Mouse (Mus musculus): ENCODE measurements around the gene Jmjd6. TPM values are rescaled to one million over a fixed set of nuclear protein-coding genes. Genes with fewer than 3 reads are reported as not detected.

The Jmjd6 gene
- polyA plus RNA-seq, 1 experiment, result 23.8 TPM

GRCm38 (mm10) chr11:116846593-116847181 is 3.4 kb upstream of the Jmjd6 start:
- Histone ChIP-seq H3K4me1 (ENCODE audit: control insufficient read depth, insufficient read depth, low read length) (peaks cover 3% of the 10 kb centered on the region; the same call in 1 of the 2 replicates), H3K4me3 (replicated peaks; ENCODE audit: extremely low read depth, low read depth, low read length) (no peak overlapping the region)
- TF ChIP-seq CTCF (IDR thresholded peaks at IDR 0.05; ENCODE audit: insufficient read depth, low read length) (no peak), POLR2A (IDR thresholded peaks at IDR 0.05; ENCODE audit: borderline replicate concordance, extremely low read depth, low read depth, low read length) (no peak)
- DNase-seq, result no peak
- 72% methylated on average over 4 of the region's 4 CpGs for WGBS

GRCm38 (mm10) chr11:116842531-116843260 is 553 bp downstream of the Jmjd6 start:
- Histone ChIP-seq H3K4me1 (ENCODE audit: control insufficient read depth, insufficient read depth, low read length) (peaks cover 6% of the 10 kb centered on the region; the same call in 1 of the 2 replicates), H3K4me3 (replicated peaks; ENCODE audit: extremely low read depth, low read depth, low read length) (peak overlapping the region; percentile 88)
- no peak for DNase-seq
- TF ChIP-seq POLR2A (IDR thresholded peaks at IDR 0.05; ENCODE audit: borderline replicate concordance, extremely low read depth, low read depth, low read length) (peak; percentile 75; the same call in 1 of the 2 replicates), CTCF (IDR thresholded peaks at IDR 0.05; ENCODE audit: insufficient read depth, low read length) (no peak)
- under 1% methylated on average over 73 of the region's 73 CpGs for WGBS

- DNase-seq, result no peak
- Histone ChIP-seq H3K4me3 (replicated peaks; ENCODE audit: extremely low read depth, low read depth, low read length) (no peak overlapping the region), H3K4me1 (ENCODE audit: control insufficient read depth, insufficient read depth, low read length) (peaks cover 6% of the 10 kb centered on the region; the same call in 1 of the 2 replicates)
- TF ChIP-seq CTCF (IDR thresholded peaks at IDR 0.05; ENCODE audit: insufficient read depth, low read length), result no peak
- no peak for TF ChIP-seq POLR2A (IDR thresholded peaks at IDR 0.05; ENCODE audit: borderline replicate concordance, extremely low read depth, low read depth, low read length)
- WGBS, result 75% methylated on average over 4 of the region's 4 CpGs
These were observed 2.5 kb downstream of the Jmjd6 start for GRCm38 (mm10) chr11:116840748-116841147.

- H3K4me1 ChIP-seq (ENCODE audit: control insufficient read depth, insufficient read depth, low read length), result peaks cover 6% of the 10 kb centered on the region; the same call in 1 of the 2 replicates
- DNase-seq, result no peak
- WGBS, result 83% methylated on average over 7 of the region's 7 CpGs
These were observed 3.6 kb downstream of the Jmjd6 start for GRCm38 (mm10) chr11:116839601-116840000.

DNA sequence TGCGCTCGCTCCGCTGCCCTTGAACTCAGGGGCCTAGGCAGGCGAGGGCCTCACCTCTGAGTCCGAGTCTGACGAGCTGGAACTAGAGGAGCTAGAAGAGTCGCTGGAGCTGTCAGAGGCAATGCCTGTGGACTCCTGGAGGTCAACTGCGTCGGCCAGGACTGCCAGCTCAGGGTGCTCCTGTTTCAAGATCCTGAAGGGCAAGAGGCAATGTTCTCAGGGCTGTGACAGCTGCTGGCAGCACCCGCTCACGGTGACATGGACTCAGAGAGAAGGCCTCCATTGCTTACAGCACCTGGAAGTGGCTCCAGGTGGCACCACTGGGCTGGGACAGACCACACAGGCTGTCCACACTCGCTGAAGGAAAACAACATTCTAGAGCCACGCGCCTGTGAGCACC is 4.3 kb downstream of the Jmjd6 start:
- DNase-seq, result no peak
- no peak overlapping the region for H3K4me3 ChIP-seq (replicated peaks; ENCODE audit: extremely low read depth, low read depth, low read length)

More at GRCm38 (mm10) chr11:116839601-116840000, 3.6 kb downstream of the Jmjd6 start:
- no peak for TF ChIP-seq CTCF (IDR thresholded peaks at IDR 0.05; ENCODE audit: insufficient read depth, low read length)
- TF ChIP-seq POLR2A (IDR thresholded peaks at IDR 0.05; ENCODE audit: borderline replicate concordance, extremely low read depth, low read depth, low read length), result no peak
- H3K4me3 ChIP-seq (replicated peaks; ENCODE audit: extremely low read depth, low read depth, low read length), result no peak overlapping the region

DNA sequence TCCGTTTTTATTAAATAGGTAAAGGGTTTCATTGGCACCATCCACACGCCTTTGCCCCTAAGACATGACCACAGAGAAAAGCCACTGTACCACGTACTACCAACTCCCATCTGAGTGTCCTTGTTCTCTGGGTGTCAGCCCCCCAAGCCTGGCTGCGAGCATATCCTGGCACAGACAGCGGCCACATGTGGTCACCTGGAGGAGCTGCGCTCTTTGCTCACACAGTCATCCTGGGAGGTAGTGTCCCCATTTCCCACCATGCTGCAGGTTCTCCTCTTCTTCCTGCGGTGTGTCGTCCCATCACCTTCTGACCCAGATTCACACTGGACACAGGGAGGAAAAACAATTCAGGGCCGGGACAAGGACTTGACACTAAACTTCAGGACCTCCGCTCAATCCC is 5.8 kb downstream of the Jmjd6 start:
- Histone ChIP-seq H3K4me1 (ENCODE audit: control insufficient read depth, insufficient read depth, low read length) (peaks cover 4% of the 10 kb centered on the region; the same call in 1 of the 2 replicates), H3K4me3 (replicated peaks; ENCODE audit: extremely low read depth, low read depth, low read length) (no peak overlapping the region)
- TF ChIP-seq POLR2A (IDR thresholded peaks at IDR 0.05; ENCODE audit: borderline replicate concordance, extremely low read depth, low read depth, low read length), result no peak
- no peak for TF ChIP-seq CTCF (IDR thresholded peaks at IDR 0.05; ENCODE audit: insufficient read depth, low read length)
- 88% methylated on average over 10 of the region's 10 CpGs for WGBS
- DNase-seq, result no peak

More for the DNA sequence above, 4.3 kb downstream of the Jmjd6 start:
- 82% methylated on average over 14 of the region's 14 CpGs for WGBS
- TF ChIP-seq CTCF (IDR thresholded peaks at IDR 0.05; ENCODE audit: insufficient read depth, low read length) (no peak), POLR2A (IDR thresholded peaks at IDR 0.05; ENCODE audit: borderline replicate concordance, extremely low read depth, low read depth, low read length) (no peak)
- H3K4me1 ChIP-seq (ENCODE audit: control insufficient read depth, insufficient read depth, low read length), result peaks cover 4% of the 10 kb centered on the region; the same call in 1 of the 2 replicates

DNA sequence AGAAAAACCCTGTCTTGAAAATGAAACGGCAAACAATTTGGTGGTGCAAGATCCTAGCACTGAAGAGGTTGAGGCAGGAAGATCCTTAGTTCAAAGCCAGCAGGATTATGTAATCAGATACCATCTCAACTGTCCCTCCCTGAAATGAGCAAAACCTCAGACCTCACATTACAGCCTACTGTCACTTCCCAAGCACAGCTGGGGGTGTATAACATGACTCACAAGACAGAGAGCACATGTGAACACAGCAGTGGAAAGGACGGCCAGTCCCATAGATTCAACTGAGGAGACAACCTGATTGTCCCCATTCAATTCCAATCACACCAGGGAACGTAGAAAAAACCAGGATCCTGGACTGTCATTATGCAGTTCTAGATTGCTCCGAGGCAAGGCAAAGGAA is 7.0 kb downstream of the Jmjd6 start:
- H3K4me3 ChIP-seq (replicated peaks; ENCODE audit: extremely low read depth, low read depth, low read length), result no peak overlapping the region
- H3K4me1 ChIP-seq (ENCODE audit: control insufficient read depth, insufficient read depth, low read length), result no peaks in the 10 kb centered on the region
- DNase-seq, result no peak
- 80% methylated on average over 4 of the region's 4 CpGs for WGBS
- TF ChIP-seq CTCF (IDR thresholded peaks at IDR 0.05; ENCODE audit: insufficient read depth, low read length), result no peak
- no peak for TF ChIP-seq POLR2A (IDR thresholded peaks at IDR 0.05; ENCODE audit: borderline replicate concordance, extremely low read depth, low read depth, low read length)

DNA sequence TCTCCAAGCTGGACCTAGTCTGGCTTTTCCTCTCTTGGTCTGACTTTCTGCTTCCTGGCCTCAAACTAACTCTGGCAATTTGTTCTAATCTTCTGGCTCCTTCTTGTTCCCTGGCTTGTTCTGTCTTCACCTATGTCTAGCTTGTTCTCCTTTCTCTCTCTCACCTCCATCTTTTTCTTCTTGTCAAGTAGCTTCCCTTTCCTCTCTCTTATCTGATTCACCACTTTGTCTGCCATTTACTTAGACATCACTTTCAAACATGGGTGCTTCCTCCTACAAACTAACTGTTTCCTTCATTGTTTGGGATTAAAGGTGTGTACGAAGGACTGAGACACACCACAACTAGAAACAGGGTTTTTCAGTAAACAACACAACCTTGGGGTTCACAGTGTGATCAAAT is 8.3 kb downstream of the Jmjd6 start:
- WGBS, result 79% methylated on average over 1 of the region's 1 CpGs
- Histone ChIP-seq H3K4me3 (replicated peaks; ENCODE audit: extremely low read depth, low read depth, low read length) (no peak overlapping the region), H3K4me1 (ENCODE audit: control insufficient read depth, insufficient read depth, low read length) (no peaks in the 10 kb centered on the region)
- no peak for TF ChIP-seq CTCF (IDR thresholded peaks at IDR 0.05; ENCODE audit: insufficient read depth, low read length)
- TF ChIP-seq POLR2A (IDR thresholded peaks at IDR 0.05; ENCODE audit: borderline replicate concordance, extremely low read depth, low read depth, low read length), result no peak
- no peak for DNase-seq

GRCm38 (mm10) chr11:116832172-116832685 is 11.0 kb downstream of the Jmjd6 start:
- no peak overlapping the region for H3K4me3 ChIP-seq (replicated peaks; ENCODE audit: extremely low read depth, low read depth, low read length)
- 46% methylated on average over 4 of the region's 4 CpGs for WGBS
- TF ChIP-seq POLR2A (IDR thresholded peaks at IDR 0.05; ENCODE audit: borderline replicate concordance, extremely low read depth, low read depth, low read length) (no peak), CTCF (IDR thresholded peaks at IDR 0.05; ENCODE audit: insufficient read depth, low read length) (no peak)
- DNase-seq, result no peak
- H3K4me1 ChIP-seq (ENCODE audit: control insufficient read depth, insufficient read depth, low read length), result peaks cover 3% of the 10 kb centered on the region; the same call in 1 of the 2 replicates
